Mouse (Mus musculus) T-helper 1 cell (primary cell): ENCODE results near the gene Acsl5.

Experiments used
- in situ Hi-C: fragments of 300-600 bp; cut with MboI, MseI; formaldehyde crosslinking; loops from one replicate; pipeline ENCODE4 v1.15.1; 2025; ENCODE audit warnings: high pct_unique_total_duplicates

The Acsl5 gene

DNA sequence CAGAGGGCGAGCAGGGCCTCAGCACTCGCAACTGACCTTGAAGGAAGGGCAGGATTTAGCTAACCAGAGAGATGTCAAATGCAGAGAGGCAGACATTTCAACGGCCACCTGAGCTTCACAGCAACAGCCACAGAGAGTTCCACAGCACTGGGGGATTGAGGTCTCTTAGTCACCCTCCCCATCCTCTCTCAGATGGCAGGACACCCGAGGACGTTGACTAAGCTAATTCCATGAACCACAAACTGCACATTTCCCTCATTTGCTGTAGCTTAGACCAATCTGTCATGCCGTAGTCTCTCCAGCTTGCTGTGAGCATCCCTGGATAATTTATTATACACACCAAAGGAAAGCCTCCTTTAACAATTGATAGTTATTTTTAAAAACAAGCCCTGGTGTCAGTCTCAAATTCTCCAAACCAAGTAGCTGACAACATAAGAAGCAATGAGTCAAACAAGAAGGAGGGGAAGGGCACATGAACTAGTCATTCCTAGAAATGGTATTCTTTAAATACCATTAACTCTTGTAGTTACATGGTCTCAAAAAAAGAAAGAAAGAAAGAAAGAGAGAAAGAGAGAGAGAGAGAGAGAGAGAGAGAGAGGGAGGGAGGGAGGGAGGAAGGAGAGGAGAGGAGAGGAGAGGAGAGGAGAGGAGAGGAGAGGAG, 11.8 kb upstream of the Acsl5 start:
- in situ Hi-C loops, result no loop called here

DNA sequence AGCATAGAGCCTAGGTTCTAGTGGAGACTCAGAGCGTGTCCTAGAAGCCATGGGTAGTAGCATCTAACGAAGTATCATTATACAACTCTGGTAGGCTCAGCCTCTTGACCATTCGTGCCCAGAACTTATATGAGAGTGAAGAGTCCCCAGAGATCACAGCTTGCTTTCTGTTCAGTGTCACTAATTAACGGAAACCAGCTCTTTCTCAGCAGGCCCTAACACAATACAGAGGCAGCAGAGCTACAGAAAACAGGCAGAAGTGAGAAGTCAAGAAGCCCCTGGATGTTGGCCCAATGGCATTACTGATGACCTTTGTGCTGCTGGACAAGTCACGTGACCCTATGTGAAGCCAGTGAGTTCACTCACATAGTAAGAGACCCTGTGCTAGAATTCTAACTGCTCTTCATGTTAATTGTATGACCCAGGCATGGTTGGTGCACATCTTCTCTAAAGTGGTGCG, 10.5 kb upstream of the Acsl5 start, which contains the start of gene Gucy2g:
TSS of gene Gucy2g (minus strand) at position 51 of the 460 bp plus-strand sequence.
- in situ Hi-C loops, result no loop called here

DNA sequence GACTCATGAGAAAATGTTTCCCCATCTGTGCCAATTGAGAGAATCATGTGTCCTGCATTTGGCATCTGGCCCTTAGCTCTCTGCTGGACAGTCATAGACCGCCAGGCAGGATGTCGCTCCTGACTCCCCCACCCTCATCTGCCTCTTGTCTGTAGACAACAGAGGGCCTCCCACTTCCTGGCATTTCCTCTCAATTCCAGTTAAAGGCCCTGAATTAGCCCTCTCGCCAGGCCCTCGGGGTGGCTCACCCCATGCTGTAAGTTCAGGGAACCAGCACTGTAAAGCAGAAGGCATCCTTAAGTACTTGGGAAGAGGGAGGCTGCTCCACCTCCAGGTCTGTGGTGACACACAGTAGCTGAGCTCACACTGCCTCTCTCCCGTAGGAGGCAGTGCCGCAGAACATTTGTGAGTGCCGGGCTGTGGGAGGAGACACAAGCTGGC, 6.9 kb upstream of the Acsl5 start:
- in situ Hi-C loops, result no loop called here

DNA sequence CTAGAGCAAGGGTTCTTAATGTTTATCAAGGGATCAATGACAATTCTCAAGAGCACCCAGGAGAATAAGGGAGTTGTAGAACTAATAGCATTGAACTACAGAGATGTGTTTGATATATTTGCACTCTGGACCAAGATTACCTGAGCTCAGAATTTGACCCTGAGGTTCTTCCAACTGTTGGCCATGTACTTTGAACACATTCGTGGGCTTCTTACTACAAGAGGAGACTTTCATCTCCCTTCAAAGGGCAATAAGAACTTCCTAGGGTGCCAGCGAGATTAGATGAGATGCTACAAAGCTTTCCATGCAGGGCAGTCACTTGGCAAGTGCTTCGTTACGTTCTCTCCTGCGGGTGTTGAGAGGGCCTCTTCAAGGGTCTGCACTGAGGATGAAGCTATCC, 4.2 kb upstream of the Acsl5 start:
- in situ Hi-C loops, result no loop called here

DNA sequence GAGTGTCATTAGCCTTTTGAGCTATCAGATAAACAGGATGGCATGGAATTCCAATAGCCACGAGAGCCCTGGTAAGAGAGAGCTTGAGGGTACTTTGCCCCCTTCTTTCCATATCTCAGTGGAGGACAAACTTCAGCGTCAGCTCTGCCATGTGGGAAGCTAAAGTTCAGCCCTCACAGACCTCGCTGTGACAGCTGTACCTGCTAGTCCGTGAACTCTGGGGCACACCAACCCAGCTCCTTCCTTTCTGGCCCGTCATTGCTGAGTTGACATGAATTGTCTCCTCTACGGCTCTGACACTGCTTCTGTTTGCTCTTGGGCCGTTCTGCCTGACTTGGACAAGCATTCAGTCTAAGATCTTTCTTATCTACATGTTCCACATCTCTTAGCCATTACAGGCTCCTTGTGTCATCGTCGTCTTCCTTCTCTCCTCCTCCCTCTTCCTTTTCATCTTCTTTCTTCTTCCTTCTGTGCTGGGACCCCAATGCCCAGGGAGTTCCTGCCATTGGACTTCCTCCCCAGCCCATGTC, 3.7 kb upstream of the Acsl5 start:
- in situ Hi-C loops, result no loop called here

DNA sequence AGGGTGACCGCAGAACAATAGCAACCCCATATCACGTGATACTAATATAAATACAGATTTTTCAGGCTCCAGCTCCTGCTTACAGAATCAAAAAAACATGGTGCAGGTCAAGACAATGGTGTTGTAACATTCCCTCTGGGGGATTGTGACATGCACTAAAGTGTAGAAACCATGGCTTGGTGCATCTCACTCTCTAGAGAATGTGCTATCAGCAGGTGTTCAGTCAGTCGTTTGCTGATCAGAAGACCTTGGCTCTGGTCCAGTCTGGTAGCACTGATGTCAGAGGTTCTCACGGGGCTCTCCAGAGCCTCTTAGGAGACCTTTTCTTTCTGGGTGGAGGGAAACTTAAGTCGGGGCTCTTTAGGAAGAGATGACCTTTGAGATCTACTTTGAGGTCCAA, 1.3 kb upstream of the Acsl5 start:
- in situ Hi-C loops, result no loop called here

DNA sequence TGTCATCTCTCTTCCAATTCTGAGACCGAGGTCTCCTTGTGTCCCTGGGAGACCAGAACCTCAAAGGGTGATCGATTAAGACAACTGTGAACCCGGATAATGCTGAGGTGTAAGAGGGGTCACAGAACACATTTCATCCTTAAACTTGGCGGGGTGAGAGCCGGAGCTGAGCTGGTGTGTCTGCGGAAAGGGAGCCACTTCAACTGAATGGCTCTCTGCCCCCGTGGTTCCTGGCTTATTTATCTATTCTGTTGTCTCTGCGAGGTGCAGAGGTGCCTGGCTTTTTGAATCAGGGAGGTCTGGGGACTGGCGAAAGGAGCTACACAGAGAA, 1.5 kb downstream of the Acsl5 start:
- in situ Hi-C loops, result no loop called here

DNA sequence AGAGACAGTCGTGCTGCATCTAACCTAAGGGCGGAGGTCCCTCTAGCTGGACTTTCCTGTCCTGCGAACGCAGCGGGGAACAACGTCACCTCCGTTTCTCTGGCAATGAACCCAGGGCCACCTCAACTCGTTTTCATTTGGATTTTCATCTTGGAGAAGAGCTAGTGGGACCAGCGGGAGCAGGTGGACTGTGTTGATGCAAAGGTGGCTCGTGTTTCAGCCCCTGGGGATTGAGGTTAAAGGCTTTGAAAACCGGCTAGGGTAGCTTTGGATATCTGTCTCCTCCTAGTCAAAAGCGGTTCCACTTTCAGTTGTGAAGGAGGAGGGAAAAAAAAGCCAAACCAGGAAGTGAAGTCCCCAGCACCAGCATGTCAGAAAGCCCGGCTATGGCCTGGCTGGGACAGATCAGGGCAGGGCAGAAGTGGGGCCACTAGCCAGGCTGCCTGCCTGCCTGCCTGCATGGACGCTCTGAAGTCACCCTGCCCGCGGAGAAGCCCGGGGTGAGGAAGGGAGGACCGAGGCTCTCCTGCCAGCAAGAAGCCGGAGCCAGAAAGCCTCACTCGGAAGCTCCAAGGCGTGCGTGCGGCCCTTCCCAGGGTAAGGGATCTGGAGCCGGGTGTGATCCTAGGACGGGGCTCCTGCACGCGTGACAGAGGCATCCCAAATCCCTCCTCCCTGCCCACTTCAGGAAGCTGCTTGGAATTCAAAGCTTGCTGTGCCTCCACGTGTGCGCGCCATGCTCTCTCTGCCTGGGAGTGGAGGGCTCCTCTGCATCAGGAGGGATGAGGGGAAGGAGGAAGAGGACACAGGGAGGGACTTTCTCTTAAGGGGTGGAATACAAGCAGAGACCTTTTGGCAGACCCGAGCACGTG, 2.1 kb downstream of the Acsl5 start:
- in situ Hi-C loops, result no loop called here

DNA sequence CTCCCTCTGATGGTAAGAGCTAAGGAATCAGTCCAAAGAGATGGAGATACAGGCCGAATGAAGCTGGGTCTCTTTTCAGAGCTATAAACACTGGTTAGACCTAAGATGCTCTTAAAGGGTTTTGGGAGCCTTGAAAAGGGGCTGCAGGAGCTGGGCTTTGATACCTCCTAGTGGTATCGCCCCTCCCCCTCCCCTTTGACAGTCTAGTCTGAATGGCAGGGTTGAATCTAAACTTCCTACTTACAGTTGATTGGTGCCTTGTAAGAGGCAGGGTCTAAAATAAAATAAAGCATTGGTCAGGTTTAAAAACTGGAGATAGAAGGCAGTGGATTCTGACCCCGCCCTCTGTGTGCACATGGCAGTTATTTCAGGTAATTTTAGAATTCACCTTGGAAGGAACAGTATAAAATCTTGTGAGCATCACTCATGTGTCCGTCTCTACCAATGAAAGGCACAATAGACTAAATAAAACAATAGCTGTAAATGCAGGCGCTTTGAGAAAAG, 2.8 kb downstream of the Acsl5 start:
- in situ Hi-C loops, result loop anchor here (5.0 kb wide), 1 partner anchor 58 kb away; no protein-coding TSS in a partner anchor

DNA sequence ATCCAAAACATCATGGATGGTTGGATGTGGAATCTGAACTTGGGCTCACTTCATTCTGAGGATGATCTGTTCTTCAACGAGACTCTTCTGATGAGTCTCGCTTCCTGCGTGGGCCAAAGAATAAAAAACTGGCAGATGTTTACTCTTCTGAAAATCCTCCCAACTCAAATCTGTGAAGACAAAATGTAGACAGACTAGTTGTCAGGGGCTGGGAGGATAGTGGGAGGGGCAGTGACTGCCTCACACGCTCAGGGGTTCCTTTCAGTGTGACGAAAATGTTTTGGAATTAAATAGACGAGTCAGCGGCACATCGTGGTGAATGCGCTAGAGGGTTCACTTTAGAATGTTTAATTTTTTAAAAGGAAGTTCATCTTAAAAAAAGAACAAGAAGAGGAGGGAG, 4.4 kb downstream of the Acsl5 start:
- in situ Hi-C loops, result loop anchor here (5.0 kb wide), 1 partner anchor 56 kb away; no protein-coding TSS in a partner anchor

DNA sequence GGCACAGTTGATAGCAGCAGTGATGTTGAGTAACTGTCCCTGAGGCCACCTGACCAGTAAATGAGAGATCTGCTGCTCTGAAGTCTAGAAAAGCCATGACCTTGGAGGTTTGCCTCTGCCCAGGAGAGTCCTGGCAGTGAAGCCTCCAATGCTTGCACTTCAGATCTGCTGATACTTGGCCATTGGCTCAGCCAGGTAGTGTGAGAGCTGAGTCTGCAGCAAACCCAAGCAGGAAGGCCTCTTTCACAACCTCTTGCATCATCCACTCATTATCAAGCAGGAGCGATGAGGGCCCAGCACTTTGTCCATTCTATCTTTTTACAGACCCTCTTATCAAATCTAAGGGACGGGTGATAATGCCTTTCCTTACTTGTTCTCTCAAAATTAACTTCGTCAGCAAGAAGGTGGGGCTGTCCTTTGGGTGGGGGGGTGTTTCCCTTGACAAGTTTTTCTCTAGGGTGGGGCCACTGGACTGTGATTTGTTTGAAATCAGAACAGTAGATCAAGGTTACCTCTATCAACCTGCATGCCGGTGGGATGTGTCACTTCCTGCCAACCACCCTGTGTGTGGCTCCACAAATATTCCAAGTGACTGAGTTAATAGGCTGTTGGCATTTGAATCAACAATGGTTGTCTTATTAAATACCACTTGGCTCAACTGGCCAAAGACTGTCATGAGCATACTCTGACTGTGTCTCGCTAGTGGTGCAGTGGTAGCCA, 6.1 kb downstream of the Acsl5 start:
- in situ Hi-C loops, result loop anchor here (5.0 kb wide), 1 partner anchor 54 kb away; no protein-coding TSS in a partner anchor

DNA sequence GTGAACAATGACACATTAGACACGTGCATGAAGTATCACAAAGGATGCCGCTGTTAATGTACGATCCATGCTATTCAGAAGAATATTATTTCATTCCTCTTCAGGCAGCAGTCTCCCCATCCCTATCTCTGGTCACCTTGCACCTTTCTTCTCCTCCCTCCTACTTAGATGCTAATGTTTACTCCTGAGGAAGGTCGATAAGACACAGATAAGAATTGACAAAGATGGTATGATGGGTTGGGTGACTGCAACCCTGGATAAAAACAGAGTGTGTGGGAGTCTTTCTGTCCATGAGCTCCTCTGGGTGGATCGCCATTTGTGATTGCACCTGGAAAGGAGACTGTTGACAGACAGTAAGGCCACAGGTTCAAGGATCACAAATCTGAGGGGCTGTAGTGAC, 6.8 kb downstream of the Acsl5 start:
- in situ Hi-C loops, result loop anchor here (5.0 kb wide), 1 partner anchor 54 kb away; no protein-coding TSS in a partner anchor

DNA sequence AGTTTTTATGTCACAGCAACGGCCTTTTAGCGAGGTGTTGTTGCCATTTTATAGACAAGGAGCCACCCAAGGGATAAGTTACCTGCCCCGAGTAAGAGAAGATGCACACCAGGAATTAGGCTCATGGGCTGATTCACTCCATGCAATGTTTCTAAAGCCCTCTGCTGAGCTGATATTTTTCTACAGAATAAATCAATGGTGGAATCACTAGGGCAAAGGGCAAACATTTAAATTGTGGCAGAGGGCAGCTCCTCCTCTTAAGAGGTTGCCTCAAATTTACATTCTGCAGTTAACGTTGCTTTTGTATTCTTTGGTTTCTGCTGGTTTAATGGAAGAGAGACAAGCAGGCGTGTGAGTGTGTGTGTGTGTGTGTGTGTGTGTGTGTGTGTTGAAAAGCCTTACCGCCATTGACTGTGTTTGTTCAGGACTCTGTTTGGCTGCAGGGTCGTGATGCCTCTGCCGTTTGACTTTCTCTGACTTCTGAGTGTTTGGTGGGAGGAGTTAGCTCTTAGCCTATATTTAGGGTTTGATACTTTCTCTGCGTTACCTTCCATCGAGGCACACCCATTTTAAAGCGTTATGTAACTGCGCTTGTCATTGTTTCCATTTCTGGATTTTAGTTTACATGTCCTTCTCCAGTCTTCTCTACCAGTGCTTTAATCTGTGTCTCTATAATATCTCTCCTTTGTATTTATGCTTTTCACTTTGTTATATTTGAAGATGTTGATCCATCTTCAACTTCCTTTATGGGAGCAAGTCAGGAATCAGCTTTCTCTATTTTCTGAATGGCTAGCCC, 8.8 kb downstream of the Acsl5 start:
- in situ Hi-C loops, result no loop called here

DNA sequence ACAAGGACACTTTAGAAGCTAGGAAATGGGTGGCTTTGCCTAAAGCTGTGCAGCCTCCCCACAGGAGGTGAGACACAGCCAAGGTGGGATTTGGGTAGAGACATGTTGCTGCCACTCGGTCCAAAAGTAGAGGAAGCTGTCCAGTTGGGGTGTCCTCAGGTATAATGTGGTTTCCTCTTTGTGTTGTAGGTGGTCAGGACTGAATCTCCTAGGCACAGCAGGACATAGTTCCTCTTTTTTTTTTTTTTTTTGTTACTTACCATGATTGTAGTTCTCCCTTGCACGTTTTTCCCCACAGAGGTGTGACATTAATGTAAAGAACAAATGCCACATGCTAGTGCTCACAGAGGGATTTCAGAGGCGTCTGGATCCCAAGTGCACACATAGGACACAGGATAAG, 13.5 kb downstream of the Acsl5 start:
- in situ Hi-C loops, result no loop called here

DNA sequence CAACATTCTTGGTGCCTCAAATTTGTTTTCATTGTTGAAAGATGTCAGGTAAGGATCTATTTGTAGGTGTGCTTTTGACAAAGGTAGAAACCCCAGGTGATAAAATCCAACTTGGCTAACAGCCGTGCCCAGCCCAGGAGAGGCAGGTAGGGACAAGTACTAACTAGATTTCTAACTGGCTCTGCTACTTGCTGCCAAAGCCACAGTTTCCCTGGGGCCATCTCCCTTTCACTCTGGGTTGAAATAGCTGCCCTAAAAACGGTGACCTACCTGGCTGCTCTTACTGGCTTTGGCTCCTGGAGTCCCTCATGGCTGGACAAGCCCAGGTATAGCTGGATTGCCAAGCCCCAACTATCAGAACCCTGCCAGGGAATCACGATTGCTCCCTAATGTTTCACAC, 15.0 kb downstream of the Acsl5 start:
- in situ Hi-C loops, result no loop called here

DNA sequence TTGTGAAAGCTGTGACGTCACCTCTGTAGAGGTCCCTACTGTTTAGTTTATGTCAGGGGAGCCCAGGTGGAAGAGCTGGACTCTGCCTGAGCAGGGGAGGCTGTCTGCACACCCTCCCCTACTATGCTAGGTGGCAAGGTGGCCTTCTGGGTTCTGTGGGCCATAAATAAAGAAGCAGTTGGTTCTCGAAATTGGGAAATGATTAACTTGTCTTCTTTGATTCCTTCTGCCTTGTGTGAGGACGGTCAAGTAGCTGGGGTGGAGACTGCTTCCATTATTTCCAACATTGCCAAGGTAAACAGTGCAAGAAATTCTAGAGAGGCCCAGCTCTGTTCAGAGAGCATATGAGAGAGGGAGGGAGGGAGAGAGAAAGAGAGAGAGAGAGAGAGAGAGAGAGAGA, 16.4 kb downstream of the Acsl5 start:
- in situ Hi-C loops, result no loop called here

DNA sequence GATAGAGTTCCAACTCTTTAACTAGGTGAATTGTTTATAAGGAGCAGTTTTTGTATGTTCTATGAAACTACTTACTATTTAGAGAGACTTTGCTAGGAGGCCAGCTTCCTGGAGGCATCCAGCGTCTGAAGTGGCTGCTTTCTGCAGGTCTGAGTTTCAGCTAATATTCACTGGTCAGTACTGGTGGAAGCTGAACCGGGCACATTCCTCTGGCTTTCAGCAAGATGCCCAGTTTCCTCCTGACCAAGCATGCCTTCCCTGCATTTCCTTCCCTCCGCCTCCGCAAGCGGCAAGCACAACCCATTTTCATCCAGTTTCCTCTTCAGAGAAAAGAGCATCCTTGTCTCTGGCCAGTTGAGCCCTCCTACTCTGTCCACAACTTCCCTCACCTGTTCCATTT, 17.3 kb downstream of the Acsl5 start:
- in situ Hi-C loops, result no loop called here

DNA sequence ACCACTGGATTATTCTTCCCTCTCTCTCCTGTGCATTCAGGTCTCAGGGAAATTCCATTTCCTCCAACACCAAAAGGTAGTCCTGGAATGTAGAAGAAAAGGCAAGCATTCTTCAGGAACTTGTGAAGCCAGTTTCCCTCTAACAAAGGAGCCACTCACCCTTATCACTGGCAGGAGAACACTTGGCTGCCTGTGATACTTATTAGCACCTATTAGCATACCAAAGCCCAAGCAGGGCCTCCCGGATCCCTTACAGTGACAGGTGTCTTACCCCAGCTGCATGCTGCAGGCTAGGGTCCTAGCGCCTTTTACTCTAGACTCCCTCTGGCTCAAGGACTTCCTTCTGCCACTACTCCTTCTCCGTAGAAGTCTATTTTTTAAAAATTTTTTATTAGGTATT, 19.7 kb downstream of the Acsl5 start:
- in situ Hi-C loops, result loop anchor here (10.0 kb wide), 1 partner anchor 1663 kb away; no protein-coding TSS in a partner anchor

DNA sequence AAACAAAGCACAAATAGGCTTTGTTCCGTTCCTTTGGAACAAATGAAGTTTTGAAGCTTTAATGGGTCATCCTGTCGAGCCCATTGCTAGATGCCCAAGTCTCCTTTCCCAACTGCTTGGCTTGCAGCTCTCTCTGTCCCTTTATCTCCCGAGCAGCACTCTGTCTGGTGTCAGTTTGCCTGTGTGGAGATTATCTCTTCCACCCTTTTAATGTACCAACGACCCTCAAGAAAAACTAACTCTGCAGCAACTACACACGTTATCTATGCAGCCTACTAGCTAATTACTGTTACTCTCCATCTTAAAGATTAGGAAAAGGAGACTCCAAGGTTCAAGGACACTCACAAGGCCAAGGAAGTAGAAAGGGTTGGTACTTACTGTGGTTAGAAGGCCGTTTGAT, 21.6 kb downstream of the Acsl5 start:
- in situ Hi-C loops, result loop anchor here (10.0 kb wide), 1 partner anchor 1661 kb away; no protein-coding TSS in a partner anchor

DNA sequence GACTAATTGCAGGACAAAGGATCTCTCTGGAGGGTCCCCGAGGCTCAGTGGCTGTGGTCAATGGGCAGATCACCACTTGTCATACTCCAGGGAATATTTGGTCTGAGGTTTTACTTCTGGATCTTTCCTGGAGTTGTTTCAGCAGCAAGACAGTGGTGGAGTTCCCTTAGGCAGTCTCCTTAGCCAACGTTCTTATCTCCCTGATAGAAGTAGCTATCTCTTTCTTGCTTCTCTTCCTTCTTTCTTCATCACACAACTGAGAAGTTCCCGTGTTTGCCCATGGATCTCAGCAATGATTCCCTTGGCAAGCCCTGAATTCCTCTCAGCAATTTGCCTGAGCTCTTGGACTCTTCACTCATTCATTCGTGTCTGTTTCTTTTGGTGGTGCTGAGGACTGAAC, 24.4 kb downstream of the Acsl5 start:
- in situ Hi-C loops, result loop anchor here (10.0 kb wide), 1 partner anchor 1659 kb away; no protein-coding TSS in a partner anchor

DNA sequence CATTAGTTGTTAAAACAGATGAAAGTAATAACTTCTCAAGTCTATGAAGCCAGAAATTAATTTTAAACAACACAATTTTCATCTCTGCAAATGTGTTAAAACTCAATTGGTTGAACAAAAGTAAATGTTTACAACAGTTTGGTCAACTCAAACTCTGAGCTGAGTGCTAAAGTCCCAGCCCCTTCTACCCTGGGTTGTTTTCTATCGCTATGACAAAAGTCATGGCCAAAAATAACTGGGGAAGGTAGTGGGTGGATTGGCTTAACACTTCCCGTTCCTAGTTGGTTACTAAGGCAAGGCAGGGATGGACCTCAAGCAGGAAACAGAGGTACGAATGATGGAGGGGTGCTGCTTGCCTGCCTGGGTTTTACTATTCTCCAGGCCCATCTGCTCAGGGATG, 25.0 kb downstream of the Acsl5 start:
- in situ Hi-C loops, result loop anchor here (10.0 kb wide), 1 partner anchor 1658 kb away; no protein-coding TSS in a partner anchor
